Mouse (Mus musculus) ovary, adult 18-20 months (tissue): ENCODE measurements around the gene Plvap.
"Not testable (repeated sequence)": the region's sequence is repeated elsewhere in the genome, so short reads cannot be mapped to it uniquely, and the experiment has no call there.

Experiments used
- DNase-seq: peaks from one replicate; pipeline ENCODE4 v3.0.0; 2022; ENCODE audit warnings: low spot score, mixed read lengths

The Plvap gene

DNA sequence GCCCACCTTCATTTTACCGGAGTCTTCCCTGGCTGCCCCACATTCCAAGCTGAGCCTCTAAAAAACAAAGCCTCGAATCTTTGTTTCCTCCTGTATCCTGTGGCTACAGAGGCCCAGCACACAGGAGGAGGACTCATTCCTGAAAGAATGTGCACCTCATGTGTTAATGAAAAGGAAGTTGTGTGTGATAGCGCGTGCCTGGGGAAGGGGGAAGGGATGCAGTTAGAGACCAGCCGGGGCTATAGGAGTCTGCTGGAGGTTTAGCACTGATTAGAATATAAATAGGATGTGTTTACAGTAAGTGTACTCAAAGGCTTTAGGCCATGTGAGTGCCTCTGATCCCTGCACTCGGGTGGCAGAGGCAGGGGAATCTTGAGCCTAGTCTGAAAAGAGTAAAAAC, 14.7 kb upstream of the Plvap start:
- DNase-seq: no peak

DNA sequence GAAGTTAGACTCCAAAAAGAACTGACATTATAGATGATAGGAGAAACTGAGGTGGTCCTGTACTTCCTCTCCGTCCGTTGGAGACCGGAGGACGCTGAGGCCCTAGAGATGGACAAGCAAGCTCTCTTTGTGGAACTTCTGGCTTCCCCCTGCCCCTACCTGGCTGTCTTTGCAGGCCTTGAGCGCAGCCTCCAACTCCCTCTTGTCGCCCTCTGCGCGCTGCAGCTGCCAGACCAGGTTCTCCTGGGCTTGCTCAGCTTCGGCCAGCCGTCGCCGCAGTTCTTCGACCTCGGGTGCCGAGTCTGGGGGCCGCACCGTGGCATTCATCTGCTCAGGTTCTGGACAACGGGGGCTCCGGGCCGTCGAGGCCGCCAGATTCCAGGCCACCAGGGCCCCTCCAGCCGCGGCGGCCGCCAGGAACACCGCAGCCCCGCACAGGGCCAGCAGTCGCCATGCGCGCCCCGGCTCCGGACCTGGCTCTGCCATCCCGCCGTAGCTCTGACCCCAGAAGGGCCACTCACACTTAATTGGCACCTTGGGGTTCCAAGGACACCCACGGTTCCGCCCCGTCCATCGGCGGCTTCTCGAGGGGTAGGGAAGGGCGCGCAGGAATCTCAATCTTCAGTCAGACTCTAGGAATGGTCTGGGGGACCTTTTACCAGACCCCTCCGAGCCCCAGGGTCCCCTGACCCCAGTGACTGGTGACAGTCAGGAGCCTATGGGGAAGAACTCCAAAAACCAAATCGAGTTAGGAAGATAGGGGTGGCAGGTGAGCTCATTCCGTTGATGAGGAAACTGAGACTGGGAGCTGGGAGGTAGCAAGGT, 13.9 kb upstream of the Plvap start, which contains the start of gene Ccdc194:
TSS of gene Ccdc194 (minus strand) at position 486 of the 825 bp plus-strand sequence.
- DNase-seq: no peak

DNA sequence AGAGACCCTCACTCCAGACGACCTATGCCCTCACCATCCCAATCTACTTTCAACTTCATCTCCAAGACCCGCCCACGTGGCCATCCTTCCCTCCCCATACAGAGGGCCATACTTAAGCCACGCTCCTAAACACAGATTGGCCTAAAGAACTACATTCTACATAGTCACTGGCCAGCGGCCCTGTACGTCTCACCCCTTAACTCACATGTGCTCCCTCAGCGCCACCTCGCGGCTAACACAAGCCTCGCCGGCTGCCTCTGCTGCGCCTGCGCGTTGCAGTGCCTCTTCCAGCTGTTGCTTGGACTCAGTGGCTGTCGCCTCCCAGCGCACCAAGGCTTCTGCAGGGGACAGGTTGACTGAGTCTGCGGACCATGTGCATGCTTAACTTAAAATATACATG, 10.1 kb upstream of the Plvap start:
- peak; percentile 87 for DNase-seq

DNA sequence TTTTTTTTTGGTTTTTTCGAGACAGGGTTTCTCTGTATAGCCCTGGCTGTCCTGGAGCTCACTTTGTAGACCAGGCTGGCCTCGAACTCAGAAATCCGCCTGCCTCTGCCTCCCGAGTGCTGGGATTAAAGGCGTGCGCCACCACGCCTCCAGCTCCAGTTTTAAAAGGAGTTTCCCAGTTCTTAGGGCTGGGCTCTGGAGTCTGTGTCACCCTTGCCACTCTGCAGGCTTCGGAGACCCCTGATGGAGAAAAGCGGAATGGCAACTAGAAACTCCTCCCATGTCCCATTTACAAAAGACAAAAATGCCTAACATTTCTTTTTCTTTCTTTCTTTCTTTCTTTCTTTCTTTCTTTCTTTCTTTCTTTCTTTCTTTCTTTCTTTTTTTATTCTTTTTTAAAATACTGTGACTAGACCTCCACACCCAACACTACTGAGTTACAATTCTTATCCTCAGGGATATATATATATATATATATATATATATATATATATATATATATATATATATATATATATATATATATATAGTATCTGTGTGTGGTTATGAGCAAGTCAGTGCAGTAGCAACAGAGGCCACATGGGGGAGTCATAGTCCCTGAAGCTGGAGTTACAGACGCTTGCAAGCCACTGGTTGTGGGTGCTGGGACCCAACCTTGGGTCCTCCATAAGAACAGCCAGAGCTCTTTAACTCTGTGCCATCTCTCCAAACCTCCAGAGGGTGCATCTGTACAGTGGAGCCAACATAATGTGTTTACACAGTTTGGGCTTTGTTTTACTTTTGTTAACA, 7.7 kb upstream of the Plvap start:
- not testable (repeated sequence) for DNase-seq

DNA sequence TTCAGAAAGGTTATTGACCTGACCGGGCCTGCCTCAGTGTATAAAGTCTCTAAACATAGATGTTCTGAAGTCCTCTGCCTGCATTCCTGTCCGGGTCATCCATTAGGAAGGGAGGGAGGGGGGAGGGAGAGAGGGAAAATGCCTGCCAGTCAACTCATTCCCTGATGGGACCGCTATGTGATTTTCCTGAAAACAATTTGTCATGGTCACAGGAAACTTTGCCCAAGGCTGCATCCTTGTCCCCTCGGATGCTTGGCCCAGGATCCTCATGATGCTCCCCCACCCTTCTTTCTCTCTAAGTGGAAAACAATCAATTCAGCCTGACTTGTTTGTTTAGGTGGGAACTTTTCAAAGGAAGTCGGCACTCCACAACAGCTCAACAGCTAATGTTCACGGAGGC, 5.2 kb upstream of the Plvap start:
- DNase-seq: no peak

DNA sequence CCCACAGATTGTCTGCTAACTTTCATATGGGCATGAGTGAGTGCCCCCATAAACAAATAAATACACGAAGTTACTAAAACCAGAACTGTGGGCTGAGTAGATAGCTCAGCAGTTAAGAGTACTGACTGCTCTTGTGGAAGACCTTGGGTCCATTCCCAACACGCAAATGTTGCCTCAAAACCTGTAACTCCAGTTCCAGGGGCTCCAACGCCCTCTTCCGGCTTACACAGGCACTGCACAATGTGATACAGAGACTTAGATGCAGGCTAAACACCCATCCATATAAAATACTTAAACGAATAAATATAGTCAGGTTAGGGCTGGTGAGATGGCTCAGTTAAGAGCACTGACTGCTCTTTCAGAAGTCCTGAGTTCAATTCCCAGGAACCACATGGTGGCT, 3.5 kb upstream of the Plvap start:
- DNase-seq: no peak

DNA sequence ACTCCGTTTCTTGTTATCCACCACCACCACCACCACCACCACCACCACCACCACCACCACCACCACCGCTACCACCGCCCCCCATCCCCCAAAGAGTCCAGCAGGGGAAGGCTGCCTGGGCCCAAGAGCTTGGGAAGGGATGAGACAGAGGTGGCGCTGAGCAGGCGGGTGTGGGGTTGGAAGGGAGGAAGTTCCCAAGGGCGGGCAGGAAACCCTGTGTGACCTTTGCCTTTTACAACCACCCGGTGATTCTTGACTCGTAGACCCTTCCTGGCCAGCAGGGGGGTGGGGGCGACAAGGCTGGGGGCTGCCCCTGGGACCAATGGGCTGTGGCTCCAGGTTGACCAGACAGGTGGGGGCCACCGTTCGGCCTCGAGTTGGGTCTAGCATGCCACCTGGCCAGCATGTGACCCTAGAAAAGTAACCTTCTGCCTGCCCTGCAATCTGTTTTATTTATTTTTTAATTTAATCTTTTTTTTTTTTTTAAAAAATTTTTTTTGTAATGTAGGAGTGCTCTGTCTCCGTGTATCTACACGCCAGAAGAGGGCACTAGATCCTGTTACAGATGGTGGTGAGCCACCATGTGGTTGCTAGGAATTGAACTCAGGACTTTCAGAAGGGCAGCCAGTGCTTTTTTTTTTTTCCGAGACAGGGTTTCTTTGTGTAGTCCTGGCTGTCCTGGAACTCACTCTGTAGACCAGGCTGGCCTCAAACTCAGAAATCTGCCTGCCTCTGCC, 1.6 kb upstream of the Plvap start:
- DNase-seq: no peak

DNA sequence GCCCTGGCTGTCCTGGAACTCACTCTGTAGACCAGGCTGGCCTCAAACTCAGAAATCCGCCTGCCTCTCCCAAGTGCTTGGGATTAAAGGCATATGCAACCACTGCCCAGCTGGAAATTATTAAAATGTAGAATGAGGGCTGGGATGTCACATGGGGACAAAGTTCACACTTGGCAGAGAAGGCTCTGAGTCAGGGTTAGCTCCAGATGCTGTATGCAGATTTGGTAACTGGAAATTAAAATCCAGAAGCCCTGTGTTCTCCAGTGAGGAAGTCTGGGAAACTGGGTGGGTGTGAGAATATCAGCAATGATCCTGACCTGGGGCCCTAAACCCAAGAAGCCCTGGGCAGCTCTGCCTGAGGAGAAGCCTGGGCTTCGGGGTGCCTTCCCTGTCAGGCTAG, 2.2 kb downstream of the Plvap start:
- no peak for DNase-seq

DNA sequence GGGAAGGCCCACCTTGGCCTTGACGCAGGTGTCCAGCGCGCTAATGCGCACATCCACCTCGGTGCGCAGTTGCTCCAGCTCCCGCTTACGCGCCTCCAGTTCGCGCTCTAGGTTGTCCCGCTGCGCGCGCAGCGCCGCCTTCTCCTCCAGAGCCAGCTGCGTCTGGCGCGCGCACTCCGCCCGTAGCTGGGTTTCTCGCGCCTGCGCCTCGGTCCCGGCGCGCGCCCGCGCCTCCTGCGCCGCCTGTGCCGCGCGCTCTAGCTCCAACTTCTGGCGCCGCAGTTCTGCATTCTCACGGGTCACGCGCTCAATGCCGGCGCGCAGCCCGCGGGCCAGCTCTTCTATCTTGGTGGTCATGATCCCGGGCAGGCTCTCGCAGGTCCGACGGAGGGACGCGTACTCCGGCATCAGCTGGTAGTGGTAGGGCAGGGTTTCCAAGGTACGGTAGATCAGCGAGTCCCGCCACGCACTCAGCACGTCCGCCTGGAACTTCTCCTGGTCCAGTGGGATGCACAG, 3.9 kb downstream of the Plvap start:
- DNase-seq: peak; percentile 67

DNA sequence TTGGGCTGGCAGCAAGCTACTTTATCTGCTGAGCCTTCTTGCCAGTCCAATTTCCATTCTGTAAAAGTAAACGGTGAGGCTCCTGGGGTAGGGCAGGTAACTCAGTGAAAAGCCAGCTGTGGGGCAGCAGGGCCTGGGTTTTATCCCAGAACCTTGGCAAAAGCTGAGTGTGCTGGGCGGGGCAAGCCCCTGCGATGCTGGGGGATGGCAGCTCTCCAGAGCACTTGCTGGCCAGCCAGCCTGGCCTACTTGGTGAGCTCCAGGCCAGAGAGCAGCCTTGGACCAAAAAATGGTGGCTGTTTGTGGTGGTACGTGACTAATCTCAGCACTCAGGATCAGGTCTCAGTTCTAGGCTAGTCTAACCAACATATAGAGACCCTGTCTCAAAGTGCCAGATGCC, 5.6 kb downstream of the Plvap start:
- peak; percentile 65 for DNase-seq

DNA sequence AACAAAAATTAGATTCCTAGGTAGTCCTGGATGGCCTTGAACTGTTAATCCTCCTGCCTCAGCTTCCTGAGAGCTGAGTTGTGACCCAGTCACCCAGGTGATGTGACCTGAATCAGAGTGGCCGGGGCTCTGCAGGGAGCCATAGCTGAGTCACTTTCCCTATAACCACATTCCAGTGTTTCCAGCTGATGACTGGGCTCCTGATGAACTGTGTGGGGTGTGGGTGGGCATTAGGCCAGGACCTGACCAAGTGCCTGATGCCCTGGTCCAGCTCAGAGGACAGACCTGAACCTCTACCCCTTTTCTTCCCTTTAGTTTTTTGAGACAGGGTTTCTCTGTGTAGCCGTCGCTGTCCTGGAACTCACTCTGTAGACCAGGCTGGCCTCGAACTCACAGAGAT, 6.2 kb downstream of the Plvap start:
- no peak for DNase-seq

DNA sequence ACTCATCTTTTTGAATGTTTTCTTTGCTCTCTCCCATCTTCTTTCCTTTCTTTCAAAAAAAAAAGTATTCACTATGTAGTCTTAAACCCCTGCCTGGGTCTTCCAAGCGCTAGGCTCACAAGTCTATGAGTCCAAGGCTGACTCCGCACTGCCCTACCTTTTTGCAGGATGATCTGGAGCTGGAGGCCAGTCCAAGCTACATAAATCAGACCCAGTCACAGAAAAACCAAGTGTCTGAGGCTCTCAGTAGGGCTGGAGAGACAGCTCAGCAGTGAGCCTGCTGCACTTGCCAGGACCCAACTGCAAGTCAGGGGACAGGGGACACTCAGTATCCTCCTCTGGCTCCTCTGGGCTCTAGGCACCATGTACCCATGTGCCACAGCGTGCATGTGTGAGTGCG, 7.2 kb downstream of the Plvap start:
- no peak for DNase-seq

DNA sequence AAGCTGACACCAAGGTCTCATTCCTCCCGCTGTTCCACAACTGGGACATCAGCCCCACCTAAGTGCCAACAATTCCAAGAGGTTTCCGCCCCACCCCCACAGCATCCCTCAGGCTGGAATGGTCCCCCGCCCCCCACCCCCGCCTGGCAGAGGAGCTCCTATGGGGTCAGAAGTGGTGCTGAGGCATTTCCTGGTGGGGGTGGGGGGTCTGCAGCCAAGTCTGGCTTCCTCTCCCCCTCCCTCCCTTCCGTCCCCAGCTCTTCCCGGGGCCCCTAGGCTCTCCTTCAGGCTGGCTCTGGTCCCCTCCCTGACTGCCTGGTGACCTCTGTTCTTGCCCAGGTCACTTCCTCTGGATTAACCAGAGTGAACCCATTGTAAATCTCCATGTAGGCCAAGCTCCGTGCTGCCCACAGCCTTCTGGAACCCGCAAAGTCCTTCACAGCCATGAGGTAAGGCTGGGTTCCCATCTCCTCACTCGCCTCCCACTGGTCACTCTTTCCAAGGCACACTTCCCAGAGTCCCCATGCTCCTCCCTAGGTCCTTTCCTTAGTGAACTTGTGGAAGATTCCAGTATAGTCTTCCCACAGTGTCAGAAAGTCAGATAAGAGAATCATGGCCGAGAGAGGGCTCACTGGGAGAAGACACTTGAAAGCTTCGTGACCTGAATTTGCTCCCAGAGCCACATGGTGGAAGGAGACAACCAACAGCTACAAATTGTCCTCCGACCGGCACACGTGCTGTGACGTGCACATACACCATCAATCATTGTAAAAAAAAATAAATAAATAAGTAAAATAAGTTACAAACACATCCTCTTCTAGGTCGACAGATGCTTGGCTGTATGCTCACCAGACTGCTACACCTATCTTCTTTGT, 12.5 kb downstream of the Plvap start:
- no peak for DNase-seq

DNA sequence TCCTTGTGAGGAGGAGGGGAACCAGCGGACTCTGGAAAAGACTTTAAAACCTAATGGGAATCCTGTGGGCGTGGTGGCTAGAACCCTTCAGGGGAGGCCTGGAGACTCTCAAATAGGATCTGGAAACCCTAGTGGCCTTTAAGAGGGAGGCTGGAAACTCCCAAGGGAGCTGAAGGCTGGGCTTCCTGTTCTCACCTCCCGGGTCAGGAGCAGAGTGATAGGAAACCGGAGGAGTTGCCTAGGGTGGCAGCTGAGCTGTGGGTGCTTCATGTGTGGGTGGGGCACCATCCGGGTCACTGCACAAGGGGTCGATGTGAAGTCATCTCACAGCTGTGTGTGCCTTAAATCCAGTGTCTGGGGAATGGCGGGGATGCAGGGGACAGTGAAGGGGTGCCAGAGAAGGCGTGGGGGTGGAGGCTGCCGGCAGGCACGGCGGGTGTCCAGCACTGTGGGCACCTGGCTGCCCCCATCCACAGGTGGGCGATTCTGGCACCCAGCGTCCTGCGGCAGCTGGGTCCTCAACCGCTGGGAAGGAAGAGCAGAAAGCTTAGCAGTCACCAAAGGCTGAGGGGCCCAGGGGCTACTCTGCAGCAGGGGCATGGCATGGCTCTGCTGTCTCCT, 13.6 kb downstream of the Plvap start:
- no peak for DNase-seq

DNA sequence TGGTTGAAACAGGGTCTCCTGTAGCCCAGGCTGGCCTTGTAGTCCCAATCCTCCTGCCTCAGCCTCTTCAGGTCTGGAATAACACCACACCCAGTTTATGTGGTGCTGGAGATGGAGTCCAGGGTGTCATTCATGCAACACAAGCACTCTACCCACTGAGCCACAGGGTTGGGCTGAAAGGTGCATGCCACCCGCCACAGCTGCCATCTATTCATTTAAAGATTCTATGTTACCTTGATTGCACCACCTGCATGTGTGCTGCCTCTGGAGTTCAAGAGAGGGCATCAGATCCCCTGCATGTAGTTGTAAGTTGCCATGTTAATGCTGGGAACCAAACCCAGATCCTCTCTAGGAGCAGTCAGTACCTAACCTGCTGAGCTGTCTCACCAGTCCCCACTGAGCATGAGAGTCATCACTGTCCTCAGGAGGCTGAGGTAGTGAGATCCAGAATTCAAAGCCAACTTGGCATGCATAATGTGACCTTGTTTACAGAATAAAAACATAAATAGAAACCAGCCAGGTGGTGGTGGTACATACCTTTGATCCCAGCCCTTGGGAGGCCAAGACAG, 14.4 kb downstream of the Plvap start:
- DNase-seq: no peak

DNA sequence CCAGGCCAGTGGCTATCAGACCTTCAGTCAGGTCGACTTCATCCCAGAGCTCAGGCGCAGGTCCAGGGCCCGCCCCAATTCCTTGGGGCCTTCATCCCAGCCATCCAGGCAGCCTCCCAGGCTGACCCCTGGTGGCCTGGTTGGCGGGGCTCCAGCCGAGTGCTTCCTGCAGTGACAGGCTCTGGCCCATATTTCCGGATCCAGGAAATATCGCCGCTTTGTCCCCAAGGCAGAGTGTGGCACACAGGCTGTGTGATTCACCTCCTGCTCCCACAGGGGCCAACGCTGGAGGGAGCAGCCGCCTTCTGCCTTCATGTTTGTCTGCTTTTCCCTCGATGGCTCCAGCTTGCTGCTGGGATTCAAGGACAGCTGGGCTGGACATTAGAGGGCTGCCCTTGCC, 15.1 kb downstream of the Plvap start:
- DNase-seq: peak; percentile 84

DNA sequence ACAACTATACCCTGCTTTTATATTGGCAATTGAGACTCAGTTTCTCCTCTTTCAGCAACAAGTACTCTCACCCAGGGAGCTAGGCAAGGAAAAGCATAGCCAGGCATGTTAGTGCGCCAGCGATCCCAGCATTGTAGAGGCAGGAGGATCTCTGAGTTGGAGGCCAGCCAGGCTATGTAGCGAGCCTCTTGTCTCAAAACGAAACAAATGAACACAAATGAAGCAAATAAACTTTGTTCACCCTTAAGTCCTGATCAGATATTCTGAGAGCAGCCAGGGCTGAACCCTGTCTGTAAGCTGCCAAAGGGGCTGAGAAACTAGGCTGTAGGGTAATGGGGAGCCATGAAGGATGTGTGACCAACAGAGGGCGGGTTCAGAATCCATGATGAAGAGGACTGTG, 15.7 kb downstream of the Plvap start:
- DNase-seq: no peak

DNA sequence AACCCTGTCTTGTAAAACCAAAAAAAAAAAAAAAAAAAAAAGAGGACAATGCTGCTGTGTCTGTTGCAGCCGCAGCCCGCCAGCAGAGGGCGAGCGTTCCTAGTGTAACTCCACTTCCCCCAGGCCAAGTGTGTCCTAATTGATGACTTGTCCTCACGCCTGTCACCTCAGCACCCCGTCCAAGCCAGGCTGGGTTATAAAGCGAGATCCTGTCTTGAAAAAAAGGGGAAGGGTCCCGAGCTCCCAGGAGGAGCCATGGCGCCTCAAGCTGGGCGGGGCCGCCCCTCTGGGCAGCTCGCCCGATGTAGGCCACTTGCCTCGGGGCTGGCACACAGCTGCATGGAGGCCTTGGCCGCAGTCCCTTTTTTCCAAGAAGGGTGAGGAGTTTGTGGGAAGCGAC, 16.5 kb downstream of the Plvap start:
- DNase-seq: peak; percentile 74

DNA sequence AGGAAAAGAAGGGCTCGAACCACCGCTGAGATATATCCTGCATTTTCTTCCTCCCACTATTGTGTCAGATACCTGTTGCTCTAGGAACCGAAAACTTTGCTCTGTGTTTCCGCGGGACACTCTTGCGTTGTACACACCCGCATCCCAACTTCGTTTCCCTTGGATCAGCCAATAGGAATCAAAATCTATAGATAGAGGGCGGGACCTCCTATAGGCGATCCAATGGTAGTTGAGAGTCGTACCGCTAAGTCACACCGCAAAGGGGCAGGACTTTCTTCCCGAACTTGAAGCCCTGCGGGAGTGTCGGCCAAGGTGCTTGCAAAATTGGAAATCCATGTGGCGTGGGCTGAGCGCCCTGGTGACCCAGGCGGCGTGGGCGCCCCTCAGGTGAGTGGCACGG, 23.1 kb downstream of the Plvap start:
- DNase-seq: peak; percentile 81

DNA sequence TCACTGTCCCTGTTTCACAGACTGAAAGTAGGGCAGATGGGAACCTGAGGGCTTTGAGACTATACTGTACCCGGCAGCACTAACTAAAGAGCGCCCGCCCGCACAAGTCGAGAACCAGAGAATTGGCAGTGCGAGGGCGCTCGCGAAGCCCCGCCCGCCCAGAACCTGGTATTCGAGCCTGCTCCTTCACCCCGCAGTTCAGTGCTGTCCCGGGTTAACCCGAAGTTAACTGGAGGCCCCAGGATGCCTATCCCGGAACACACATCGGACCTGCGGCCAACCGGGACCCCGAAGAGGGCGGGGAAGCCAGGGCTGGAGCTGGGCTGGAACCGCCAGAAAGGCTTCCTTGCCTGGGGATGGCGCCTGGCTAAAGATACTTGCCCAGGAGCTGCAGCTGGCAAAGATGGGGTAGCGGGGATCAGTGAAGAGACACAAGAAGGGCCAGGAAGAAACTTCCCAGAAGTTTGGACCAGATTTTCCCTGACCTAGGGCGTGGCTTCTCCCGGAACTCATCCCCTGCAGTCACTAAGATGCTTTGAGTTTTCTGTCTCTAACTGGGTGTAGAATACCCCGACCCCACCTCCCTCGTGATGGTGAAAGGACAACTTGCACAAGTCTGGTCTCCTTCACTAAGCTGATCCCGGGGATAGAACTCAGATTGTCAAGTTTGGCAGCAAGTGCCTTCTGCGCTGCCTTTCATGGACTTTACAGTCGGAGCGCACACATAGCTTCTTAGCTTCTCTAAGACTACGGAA, 23.7 kb downstream of the Plvap start, which contains the start of gene Gtpbp3:
TSS of gene Gtpbp3 (plus strand) at position 413 of the 755 bp plus-strand sequence.
- peak; percentile 75 for DNase-seq
